Mouse (Mus musculus): Measurements from ENCODE around the gene Slc24a4. TPM values are rescaled to one million over a fixed set of nuclear protein-coding genes. Genes with fewer than 3 reads are reported as not detected.

Gene Slc24a4
- polyA plus RNA-seq, 1 experiment from 2014 or later: 10.2 TPM

- Histone ChIP-seq H3K27ac (ENCODE audit: low read length) (peak overlapping the region; percentile 79), H3K9ac (replicated peaks; ENCODE audit: low read depth) (no peak overlapping the region), H3K36me3 (ENCODE audit: insufficient read depth, low read length) (no peaks in the 10 kb centered on the region), H3K4me1 (ENCODE audit: insufficient read depth, low read depth, low read length) (peaks cover 15% of the 10 kb centered on the region; the same call in 1 of the 2 replicates), H3K27me3 (replicated peaks; ENCODE audit: insufficient read depth, low read length) (no peaks in the 10 kb centered on the region), H3K4me2 (replicated peaks; ENCODE audit: low read depth, low read length) (no peak overlapping the region), H3K9me3 (ENCODE audit: low read length) (no peaks in the 10 kb centered on the region), H3K4me3 (ENCODE audit: low read depth, low read length) (no peak overlapping the region)
- DNase-seq (ENCODE audit: low spot score): peak; percentile 97
- 17% methylated on average over 4 of the region's 4 CpGs for WGBS
- TF ChIP-seq CTCF (IDR thresholded peaks at IDR 0.05) (no peak), EP300 (IDR thresholded peaks at IDR 0.05) (peak; percentile 86)
- peak; percentile 90 for ATAC-seq
Measured at GRCm38 (mm10) chr12:102112491-102112890, 16.0 kb upstream of the Slc24a4 start.

GRCm38 (mm10) chr12:102112901-102113300 is 15.6 kb upstream of the Slc24a4 start:
- ATAC-seq: peak; percentile 18
- H3K27ac ChIP-seq (ENCODE audit: low read length): peak overlapping the region; percentile 79

DNA sequence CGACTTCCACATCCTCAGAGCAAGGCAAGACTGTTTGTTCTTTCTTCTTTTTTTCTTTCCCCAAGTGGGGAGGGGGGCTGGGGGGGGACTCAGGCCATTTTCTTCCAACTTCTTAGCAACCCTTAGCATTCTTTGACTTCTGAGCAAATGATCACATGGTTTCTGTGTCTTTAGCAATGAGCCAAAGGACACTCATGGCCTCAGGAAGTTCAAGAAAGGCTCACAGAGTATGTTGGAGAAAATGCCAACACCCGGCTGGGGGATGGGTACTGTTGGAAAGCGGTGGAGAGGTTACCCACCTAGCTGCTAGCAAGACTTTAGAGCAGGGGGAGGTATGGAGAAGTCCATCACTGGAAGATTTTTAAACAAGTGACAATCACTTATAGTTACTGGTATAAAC is 15.1 kb upstream of the Slc24a4 start:
- ATAC-seq: peak; percentile 71
- 28% methylated on average over 3 of the region's 3 CpGs for WGBS
- H3K27ac ChIP-seq (ENCODE audit: low read length): no peak overlapping the region; the same call in 1 of the 2 replicates

More at GRCm38 (mm10) chr12:102112901-102113300, 15.6 kb upstream of the Slc24a4 start:
- 42% methylated on average over 7 of the region's 7 CpGs for WGBS
- H3K4me1 ChIP-seq (ENCODE audit: insufficient read depth, low read depth, low read length): peaks cover 15% of the 10 kb centered on the region; the same call in 1 of the 2 replicates
- TF ChIP-seq CTCF (IDR thresholded peaks at IDR 0.05) (no peak), EP300 (IDR thresholded peaks at IDR 0.05) (no peak)
- H3K9me3 ChIP-seq (ENCODE audit: low read length): no peaks in the 10 kb centered on the region
- no peak overlapping the region for H3K4me2 ChIP-seq (replicated peaks; ENCODE audit: low read depth, low read length)
- H3K36me3 ChIP-seq (ENCODE audit: insufficient read depth, low read length): no peaks in the 10 kb centered on the region
- H3K27me3 ChIP-seq (replicated peaks; ENCODE audit: insufficient read depth, low read length): no peaks in the 10 kb centered on the region
- H3K4me3 ChIP-seq (ENCODE audit: low read depth, low read length): no peak overlapping the region
- DNase-seq (ENCODE audit: low spot score): no peak
- H3K9ac ChIP-seq (replicated peaks; ENCODE audit: low read depth): no peak overlapping the region

GRCm38 (mm10) chr12:102116580-102116979 is 12.0 kb upstream of the Slc24a4 start:
- ATAC-seq: no peak
- peaks cover 11% of the 10 kb centered on the region; the same call in 1 of the 2 replicates for H3K4me1 ChIP-seq (ENCODE audit: insufficient read depth, low read depth, low read length)
- WGBS: 66% methylated on average over 3 of the region's 3 CpGs

More for the DNA sequence above, 15.1 kb upstream of the Slc24a4 start:
- H3K27me3 ChIP-seq (replicated peaks; ENCODE audit: insufficient read depth, low read length): no peaks in the 10 kb centered on the region
- H3K4me2 ChIP-seq (replicated peaks; ENCODE audit: low read depth, low read length): no peak overlapping the region
- TF ChIP-seq EP300 (IDR thresholded peaks at IDR 0.05): no peak
- TF ChIP-seq CTCF (IDR thresholded peaks at IDR 0.05): no peak
- H3K36me3 ChIP-seq (ENCODE audit: insufficient read depth, low read length): no peaks in the 10 kb centered on the region
- no peaks in the 10 kb centered on the region for H3K9me3 ChIP-seq (ENCODE audit: low read length)
- no peak overlapping the region for H3K4me3 ChIP-seq (ENCODE audit: low read depth, low read length)
- peaks cover 15% of the 10 kb centered on the region; the same call in 1 of the 2 replicates for H3K4me1 ChIP-seq (ENCODE audit: insufficient read depth, low read depth, low read length)
- H3K9ac ChIP-seq (replicated peaks; ENCODE audit: low read depth): no peak overlapping the region
- DNase-seq (ENCODE audit: low spot score): peak; percentile 81

GRCm38 (mm10) chr12:102118014-102118413 is 10.5 kb upstream of the Slc24a4 start:
- no peak for DNase-seq (ENCODE audit: low spot score)
- Histone ChIP-seq H3K9me3 (ENCODE audit: low read length) (no peaks in the 10 kb centered on the region), H3K4me3 (ENCODE audit: low read depth, low read length) (no peak overlapping the region), H3K27ac (ENCODE audit: low read length) (no peak overlapping the region), H3K4me1 (ENCODE audit: insufficient read depth, low read depth, low read length) (peaks cover 2% of the 10 kb centered on the region; the same call in 1 of the 2 replicates), H3K9ac (replicated peaks; ENCODE audit: low read depth) (no peak overlapping the region), H3K4me2 (replicated peaks; ENCODE audit: low read depth, low read length) (no peak overlapping the region), H3K27me3 (replicated peaks; ENCODE audit: insufficient read depth, low read length) (no peaks in the 10 kb centered on the region), H3K36me3 (ENCODE audit: insufficient read depth, low read length) (no peaks in the 10 kb centered on the region)
- TF ChIP-seq CTCF (IDR thresholded peaks at IDR 0.05) (no peak), EP300 (IDR thresholded peaks at IDR 0.05) (no peak)
- 52% methylated on average over 7 of the region's 7 CpGs for WGBS
- ATAC-seq: no peak

More at GRCm38 (mm10) chr12:102116580-102116979, 12.0 kb upstream of the Slc24a4 start:
- no peak overlapping the region for H3K4me2 ChIP-seq (replicated peaks; ENCODE audit: low read depth, low read length)
- no peaks in the 10 kb centered on the region for H3K9me3 ChIP-seq (ENCODE audit: low read length)
- no peak for TF ChIP-seq EP300 (IDR thresholded peaks at IDR 0.05)
- no peak for TF ChIP-seq CTCF (IDR thresholded peaks at IDR 0.05)
- H3K9ac ChIP-seq (replicated peaks; ENCODE audit: low read depth): no peak overlapping the region
- H3K4me3 ChIP-seq (ENCODE audit: low read depth, low read length): no peak overlapping the region
- DNase-seq (ENCODE audit: low spot score): no peak
- H3K27ac ChIP-seq (ENCODE audit: low read length): no peak overlapping the region
- no peaks in the 10 kb centered on the region for H3K27me3 ChIP-seq (replicated peaks; ENCODE audit: insufficient read depth, low read length)
- no peaks in the 10 kb centered on the region for H3K36me3 ChIP-seq (ENCODE audit: insufficient read depth, low read length)

- Histone ChIP-seq H3K27ac (ENCODE audit: low read length) (peak overlapping the region; percentile 59), H3K4me3 (ENCODE audit: low read depth, low read length) (peak overlapping the region; percentile 57), H3K4me1 (ENCODE audit: insufficient read depth, low read depth, low read length) (peaks cover 5% of the 10 kb centered on the region; the same call in 1 of the 2 replicates), H3K36me3 (ENCODE audit: insufficient read depth, low read length) (no peaks in the 10 kb centered on the region), H3K4me2 (replicated peaks; ENCODE audit: low read depth, low read length) (peak overlapping the region; percentile 94), H3K9ac (replicated peaks; ENCODE audit: low read depth) (no peak overlapping the region), H3K27me3 (replicated peaks; ENCODE audit: insufficient read depth, low read length) (0 out of 2 replicates have a peak, but pooled peaks cover 8% of the 10 kb centered on the region), H3K9me3 (ENCODE audit: low read length) (no peaks in the 10 kb centered on the region)
- no peak for TF ChIP-seq CTCF (IDR thresholded peaks at IDR 0.05)
- no peak for TF ChIP-seq EP300 (IDR thresholded peaks at IDR 0.05)
- ATAC-seq (no peak; the same call in 1 of the 2 replicates), DNase-seq (ENCODE audit: low spot score) (peak; percentile 64)
- WGBS: 9% methylated on average over 7 of the region's 7 CpGs
Measured at GRCm38 (mm10) chr12:102127601-102128000, 932 bp upstream of the Slc24a4 start.

Measured in lung, postnatal 0 days (tissue).